Mouse (Mus musculus) hindbrain, embryonic 11.5 days (tissue): Measurements from ENCODE around the gene Vps26a. TPM values are rescaled to one million over a fixed set of nuclear protein-coding genes. Genes with fewer than 3 reads are reported as not detected.
"Not testable (repeated sequence)": the region's sequence is repeated elsewhere in the genome, so short reads cannot be mapped to it uniquely, and the experiment has no call there.

ENCODE experiments used
- ATAC-seq: fragments of 200-750 bp; cut with Nextera tagmentation; 2 replicates; pipeline ENCODE4 v1.8.0; 2017; ENCODE audit warnings: mild to moderate bottlenecking, moderate TSS enrichment, moderate library complexity; ENCODE audit not compliant: low FRiP score
- DNase-seq: peaks from one replicate; pipeline ENCODE4 v3.0.0-alpha.2; 2015; ENCODE audit warnings: low spot score
- H3K27ac ChIP-seq: fragments of 300-500 bp; sonication (generic); 2 replicates; pipeline ENCODE4 v1.5.1; 2014; ENCODE audit warnings: mild to moderate bottlenecking, low read depth, low read length
- H3K27me3 ChIP-seq: fragments of 300-500 bp; sonication (generic); 2 replicates; pipeline ENCODE4 v1.6.1; 2014; ENCODE audit warnings: mild to moderate bottlenecking, low read length, moderate library complexity, mixed read lengths; ENCODE audit not compliant: control insufficient read depth, insufficient read depth
- H3K36me3 ChIP-seq: fragments of 300-500 bp; sonication (generic); 2 replicates; pipeline ENCODE4 v1.6.1; 2014; ENCODE audit warnings: mild to moderate bottlenecking, low read length, moderate library complexity, mixed read lengths; ENCODE audit not compliant: control insufficient read depth, insufficient read depth
- H3K4me1 ChIP-seq: fragments of 300-500 bp; sonication (generic); replicated peaks from 2 replicates; pipeline ENCODE4 v1.6.1; 2014; ENCODE audit warnings: low read length, mixed read lengths; ENCODE audit not compliant: control insufficient read depth, insufficient read depth
- H3K4me2 ChIP-seq: fragments of 300-500 bp; sonication (generic); replicated peaks from 2 replicates; pipeline ENCODE4 v1.6.1; 2014; ENCODE audit warnings: mild to moderate bottlenecking, low read depth, low read length
- H3K4me3 ChIP-seq: fragments of 300-500 bp; sonication (generic); 2 replicates; pipeline ENCODE4 v1.5.1; 2014; ENCODE audit warnings: low read depth, low read length
- H3K9ac ChIP-seq: fragments of 300-500 bp; sonication (generic); 2 replicates; pipeline ENCODE4 v1.6.1; 2014; ENCODE audit warnings: low read depth, low read length
- H3K9me3 ChIP-seq: fragments of 300-500 bp; sonication (generic); 2 replicates; pipeline ENCODE4 v1.6.1; 2016; ENCODE audit warnings: low read length; ENCODE audit not compliant: control insufficient read depth
- WGBS: fragments of 180-500 bp; shearing (Covaris S2); extraction: QIAGEN DNeasy Blood & Tissue Kit; methylation state at CpG from one replicate; pipeline ENCODE4 v1.1.7; 2014; 5-methylcytosine and 5-hydroxymethylcytosine counted together
- polyA plus RNA-seq: library from polyadenylated mRNA; unstranded; fragments of >200 nt; fragmentation: Nextera tagmentation; extraction: Ambion mirVana; gene quantifications from 2 replicates; pipeline ENCODE4 v1.2.1, GENCODE M21; 2014

Vps26a gene
- polyA plus RNA-seq, 1 experiment from 2014 or later = 91.4 TPM

- H3K36me3 ChIP-seq = no peaks in the 10 kb centered on the region
- no peaks in the 10 kb centered on the region for H3K4me1 ChIP-seq
- no peaks in the 10 kb centered on the region for H3K9me3 ChIP-seq
- H3K27me3 ChIP-seq = no peaks in the 10 kb centered on the region
- no peak overlapping the region for H3K4me3 ChIP-seq
- H3K9ac ChIP-seq = no peak overlapping the region
- 72% methylated on average over 7 of the region's 7 CpGs for WGBS
- ATAC-seq (no peak), DNase-seq (no peak)
- H3K27ac ChIP-seq = no peak overlapping the region
- H3K4me2 ChIP-seq = no peak overlapping the region
Observed at GRCm38 (mm10) chr10:62481108-62481852, 5.3 kb downstream of the Vps26a start.

GRCm38 (mm10) chr10:62476980-62477379 lies 9.6 kb downstream of the Vps26a start:
- Histone ChIP-seq H3K36me3 (no peaks in the 10 kb centered on the region), H3K4me2 (no peak overlapping the region), H3K9ac (no peak overlapping the region), H3K9me3 (no peaks in the 10 kb centered on the region), H3K27me3 (no peaks in the 10 kb centered on the region), H3K27ac (no peak overlapping the region), H3K4me1 (no peaks in the 10 kb centered on the region), H3K4me3 (no peak overlapping the region)
- ATAC-seq = no peak
- DNase-seq = no peak
- 83% methylated on average over 2 of the region's 2 CpGs for WGBS

- no peak overlapping the region for H3K4me3 ChIP-seq
- ATAC-seq (no peak), DNase-seq (no peak)
- no peaks in the 10 kb centered on the region for H3K27me3 ChIP-seq
- H3K4me2 ChIP-seq = no peak overlapping the region
- H3K27ac ChIP-seq = no peak overlapping the region
- H3K36me3 ChIP-seq = no peaks in the 10 kb centered on the region
- WGBS = 89% methylated on average over 10 of the region's 10 CpGs
- H3K9me3 ChIP-seq = no peaks in the 10 kb centered on the region
- no peaks in the 10 kb centered on the region for H3K4me1 ChIP-seq
- no peak overlapping the region for H3K9ac ChIP-seq
Observed at GRCm38 (mm10) chr10:62474944-62475343, 11.7 kb downstream of the Vps26a start.

GRCm38 (mm10) chr10:62471105-62471504 lies 15.5 kb downstream of the Vps26a start:
- H3K4me3 ChIP-seq = no peak overlapping the region
- H3K9me3 ChIP-seq = no peaks in the 10 kb centered on the region
- H3K4me2 ChIP-seq = no peak overlapping the region
- no peaks in the 10 kb centered on the region for H3K36me3 ChIP-seq
- no peak overlapping the region for H3K9ac ChIP-seq
- WGBS = 81% methylated on average over 5 of the region's 5 CpGs
- H3K27me3 ChIP-seq = no peaks in the 10 kb centered on the region
- no peak for DNase-seq
- H3K27ac ChIP-seq = no peak overlapping the region
- no peak for ATAC-seq
- H3K4me1 ChIP-seq = no peaks in the 10 kb centered on the region

- Histone ChIP-seq H3K27ac (no peak overlapping the region), H3K4me1 (no peaks in the 10 kb centered on the region), H3K4me3 (no peak overlapping the region), H3K36me3 (no peaks in the 10 kb centered on the region), H3K27me3 (no peaks in the 10 kb centered on the region), H3K9ac (no peak overlapping the region), H3K9me3 (no peaks in the 10 kb centered on the region), H3K4me2 (no peak overlapping the region)
- no peak for DNase-seq
- ATAC-seq = no peak
- 95% methylated on average over 4 of the region's 4 CpGs for WGBS
Observed at GRCm38 (mm10) chr10:62469736-62470135, 16.9 kb downstream of the Vps26a start.

GRCm38 (mm10) chr10:62461321-62461720 lies 25.3 kb downstream of the Vps26a start:
- H3K27me3 ChIP-seq = no peaks in the 10 kb centered on the region
- H3K4me3 ChIP-seq = no peak overlapping the region
- no peaks in the 10 kb centered on the region for H3K4me1 ChIP-seq
- H3K9me3 ChIP-seq = no peaks in the 10 kb centered on the region
- H3K27ac ChIP-seq = no peak overlapping the region
- H3K4me2 ChIP-seq = no peak overlapping the region
- ATAC-seq (no peak), DNase-seq (no peak)
- H3K36me3 ChIP-seq = no peaks in the 10 kb centered on the region
- H3K9ac ChIP-seq = no peak overlapping the region

GRCm38 (mm10) chr10:62452001-62452400 lies 34.6 kb downstream of the Vps26a start:
- not testable (repeated sequence) for H3K27ac ChIP-seq, H3K4me3 ChIP-seq, H3K4me1 ChIP-seq, H3K36me3 ChIP-seq, H3K4me2 ChIP-seq, DNase-seq, H3K9ac ChIP-seq, ATAC-seq, H3K9me3 ChIP-seq, H3K27me3 ChIP-seq
- WGBS = 70% methylated on average over 11 of the region's 11 CpGs

GRCm38 (mm10) chr10:62450280-62450640 lies 36.3 kb downstream of the Vps26a start:
- ATAC-seq (no peak; the same call in 1 of the 2 replicates), DNase-seq (no peak)
- H3K4me1 ChIP-seq = peaks cover 2% of the 10 kb centered on the region; the same call in 1 of the 2 replicates
- H3K4me2 ChIP-seq = peak overlapping the region; percentile 63
- H3K36me3 ChIP-seq = 0 out of 2 replicates have a peak, but pooled peaks cover 3% of the 10 kb centered on the region
- peak overlapping the region; percentile 75 for H3K9ac ChIP-seq
- H3K27ac ChIP-seq = no peak overlapping the region
- no peaks in the 10 kb centered on the region for H3K9me3 ChIP-seq
- no peaks in the 10 kb centered on the region for H3K27me3 ChIP-seq
- WGBS = 34% methylated on average over 18 of the region's 18 CpGs
- H3K4me3 ChIP-seq = peak overlapping the region; percentile 73
